Mouse (Mus musculus): ENCODE measurements at regions not wholly inside any gene's neighbourhood (a gene's known extent, or its start where the extent isn't known, plus 50 kb on each side); places are given as distances from the start of the nearest gene placed in this dataset.
"Not testable (repeated sequence)": the region's sequence is repeated elsewhere in the genome, so short reads cannot be mapped to it uniquely, and the experiment has no call there.

DNA sequence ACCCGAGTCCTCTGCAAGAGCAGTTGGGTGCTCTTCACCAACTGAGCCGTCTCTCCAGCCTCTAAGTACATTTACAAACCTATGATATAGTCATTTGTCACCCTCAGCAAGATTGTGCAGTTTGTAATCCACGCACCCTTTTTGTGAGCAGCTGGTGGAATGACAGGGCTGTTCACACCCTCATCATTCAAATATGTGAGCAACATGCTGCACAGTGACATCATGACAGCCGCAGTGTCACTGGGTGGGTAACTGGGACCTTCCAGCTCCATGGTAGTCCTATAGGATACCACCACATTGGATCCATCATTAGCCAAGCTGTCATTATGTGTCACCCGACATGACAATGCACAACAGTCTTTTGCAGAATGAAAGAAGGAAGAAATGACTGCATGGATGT is 155.0 kb upstream of the Sulf2 start:
- DNase-seq = no peak

GRCm38 (mm10) chr2:166309882-166310281 is 154.4 kb upstream of the Sulf2 start:
- no peak for DNase-seq

DNA sequence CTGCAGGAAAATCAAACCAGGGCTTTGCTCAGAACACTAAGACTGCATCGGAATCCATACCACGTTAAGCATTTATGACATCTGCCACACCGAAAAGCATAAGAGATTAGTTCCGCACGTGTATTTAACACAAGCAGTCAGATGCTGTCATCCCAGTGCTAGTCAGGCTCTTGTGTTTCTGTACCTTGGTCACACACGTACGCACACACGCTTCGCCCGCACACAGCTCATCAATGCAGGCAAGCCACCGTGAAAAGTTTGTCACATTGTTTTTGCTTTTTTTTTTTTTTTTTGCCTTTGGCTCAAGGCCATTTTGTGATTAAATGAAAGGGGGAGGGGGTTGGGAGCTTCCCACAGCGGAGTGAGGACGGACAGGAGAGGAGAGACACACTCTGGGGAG is 152.1 kb upstream of the Sulf2 start:
- DNase-seq = no peak

DNA sequence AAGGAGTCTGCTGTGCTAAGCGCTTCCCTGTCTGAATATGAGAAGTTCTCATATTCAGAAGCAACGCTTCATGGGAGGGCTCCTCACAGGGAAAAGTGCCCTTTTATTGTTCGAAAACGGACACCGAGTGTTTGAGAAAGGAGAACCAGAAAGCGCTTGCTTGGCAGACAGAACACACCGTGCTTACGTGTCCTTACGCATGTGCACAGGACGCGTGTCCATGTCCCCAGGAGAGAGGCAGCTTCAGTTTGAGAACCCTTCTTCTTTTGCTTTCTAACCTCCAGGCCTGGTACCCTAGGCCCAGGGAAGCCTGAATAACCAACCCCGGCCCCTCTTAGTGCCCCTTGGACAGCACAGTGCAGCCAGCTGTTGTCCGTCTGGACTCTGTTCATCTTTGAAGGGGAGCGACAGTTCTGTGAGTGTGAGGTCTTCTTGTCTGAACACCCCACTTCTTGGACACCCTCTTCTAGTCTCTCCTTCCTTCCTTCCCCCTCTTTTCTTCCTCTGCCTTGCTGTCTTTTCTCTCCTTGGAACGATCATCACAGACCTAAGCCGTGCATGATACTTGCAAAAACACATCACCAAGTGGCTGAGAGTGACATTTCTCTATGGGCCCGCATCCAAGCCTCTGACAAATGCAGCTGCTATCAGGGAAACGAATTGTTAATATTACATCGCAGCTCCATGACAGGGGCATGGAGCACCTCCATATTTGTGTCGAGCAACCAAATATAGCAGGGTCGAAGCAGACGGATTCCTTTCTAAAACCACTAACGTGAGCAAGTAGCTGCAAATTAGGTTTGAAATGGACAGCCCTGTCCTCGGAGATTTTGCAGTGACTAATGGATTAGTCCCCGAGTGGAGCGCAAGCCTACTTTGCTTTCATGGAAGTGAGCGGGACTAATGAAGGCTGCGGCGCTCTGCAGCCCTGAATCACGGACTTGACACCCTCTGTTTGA is 149.9 kb upstream of the Sulf2 start:
- no peak for DNase-seq

GRCm38 (mm10) chr2:166303854-166304253 is 148.4 kb upstream of the Sulf2 start:
- peak; percentile 22 to 29 for DNase-seq

DNA sequence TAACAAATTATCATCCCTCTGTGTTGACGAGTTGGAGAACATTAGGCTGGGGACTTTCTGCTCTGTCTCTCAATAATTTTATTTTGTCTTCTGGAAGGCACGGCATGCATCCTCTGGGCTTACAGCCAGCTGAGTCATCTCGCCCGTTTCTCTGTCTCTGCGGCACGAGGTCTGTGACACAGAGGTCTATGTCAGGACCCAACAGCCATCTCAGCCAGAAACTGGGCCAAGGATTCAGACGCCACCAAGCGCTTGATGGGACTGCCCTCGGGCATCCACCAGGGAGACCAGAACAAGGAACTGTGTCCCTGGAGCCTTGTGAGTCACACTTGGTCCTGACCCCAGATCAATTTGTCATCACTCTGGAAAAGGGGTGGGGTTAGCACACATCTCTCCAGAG is 145.7 kb upstream of the Sulf2 start:
- DNase-seq = peak; percentile 30 to 42

GRCm38 (mm10) chr2:166294672-166295071 is 139.2 kb upstream of the Sulf2 start:
- DNase-seq = no peak

GRCm38 (mm10) chr2:166292987-166293386 is 137.5 kb upstream of the Sulf2 start:
- DNase-seq = no peak

DNA sequence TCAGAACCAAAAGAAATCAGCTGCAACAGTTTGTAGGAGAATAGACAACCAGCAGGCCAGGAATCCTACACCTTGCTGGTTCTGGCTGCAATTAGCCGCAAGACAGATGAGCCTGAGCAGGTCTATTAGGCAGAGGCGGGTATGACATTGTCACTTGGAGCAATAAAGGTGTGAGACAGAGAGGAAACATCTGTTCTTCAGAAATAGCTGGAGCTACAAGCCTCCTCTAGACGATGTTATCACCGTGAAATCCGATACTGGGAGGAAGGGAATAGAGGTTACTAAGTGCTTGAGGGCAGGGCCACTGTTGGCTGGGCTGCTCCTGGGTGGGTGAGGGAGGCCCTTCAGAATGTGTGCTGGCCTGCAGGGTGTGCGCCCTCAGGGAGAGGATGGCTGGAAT is 135.8 kb upstream of the Sulf2 start:
- no peak for DNase-seq

DNA sequence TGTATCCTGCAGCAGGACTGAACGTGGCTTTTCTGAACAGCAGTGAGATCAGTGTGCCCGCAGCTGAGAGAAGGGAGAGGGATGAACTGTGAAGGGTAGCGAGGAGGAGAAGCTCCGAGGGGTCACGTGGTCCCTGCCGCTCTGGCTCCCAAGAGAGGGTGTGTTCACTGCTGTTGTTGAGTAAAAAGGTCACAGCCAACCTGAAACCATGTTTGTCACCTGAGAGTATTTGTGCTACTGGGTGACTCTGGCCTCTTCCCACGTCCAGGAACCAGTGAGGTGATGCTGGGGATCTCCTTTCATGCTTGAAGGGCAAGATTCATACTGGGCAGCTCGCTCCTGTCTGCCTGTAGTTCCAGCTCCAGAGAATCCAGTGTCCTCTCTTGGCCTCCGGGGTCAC is 135.4 kb upstream of the Sulf2 start:
- DNase-seq = no peak

GRCm38 (mm10) chr2:166289198-166289597 is 133.7 kb upstream of the Sulf2 start:
- no peak for DNase-seq

DNA sequence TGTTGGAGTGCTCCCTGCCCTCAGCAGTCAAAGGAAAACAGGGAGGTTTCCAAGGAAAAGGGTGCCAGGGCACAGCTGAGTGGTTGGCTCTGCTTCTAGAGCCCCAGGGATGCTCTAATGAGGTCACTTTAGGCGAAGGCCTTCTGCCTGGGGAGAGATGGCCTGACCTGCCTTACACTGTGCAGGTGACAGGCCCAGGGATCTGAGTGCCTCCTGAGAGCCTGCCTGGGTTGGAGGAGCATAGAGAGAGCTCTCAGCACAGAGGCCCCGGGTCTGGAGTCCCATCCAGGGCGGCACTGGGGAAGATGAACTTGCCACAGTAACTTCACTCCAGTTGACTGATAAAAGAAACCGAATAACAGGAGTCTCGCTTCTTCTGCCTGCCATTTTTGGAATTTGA is 125.7 kb upstream of the Sulf2 start:
- DNase-seq = not testable (repeated sequence)

- DNase-seq = peak; percentile 27 to 33
Measured at GRCm38 (mm10) chr2:166280651-166281127, 125.2 kb upstream of the Sulf2 start.

DNA sequence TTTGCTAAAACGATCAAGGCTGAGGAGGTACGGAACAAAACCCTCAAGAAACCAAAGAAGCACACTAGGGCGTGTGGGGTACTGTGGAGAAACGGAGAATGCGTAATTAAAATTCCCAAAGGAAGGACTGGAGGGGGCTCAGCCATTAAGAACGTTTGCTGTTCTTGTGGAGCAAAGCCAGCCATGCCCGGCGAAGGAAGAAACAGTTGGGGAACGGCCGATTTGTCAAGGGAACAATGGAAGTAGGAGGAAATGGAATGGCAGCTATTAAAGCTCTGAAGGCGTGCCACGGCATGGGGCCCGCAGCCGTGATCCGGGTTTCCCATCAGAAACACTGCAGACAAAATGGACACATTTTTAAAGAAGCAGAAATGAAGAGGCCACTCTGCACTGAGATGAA is 124.2 kb upstream of the Sulf2 start:
- no peak for DNase-seq

GRCm38 (mm10) chr2:166275398-166275797 is 119.9 kb upstream of the Sulf2 start:
- no peak for DNase-seq

DNA sequence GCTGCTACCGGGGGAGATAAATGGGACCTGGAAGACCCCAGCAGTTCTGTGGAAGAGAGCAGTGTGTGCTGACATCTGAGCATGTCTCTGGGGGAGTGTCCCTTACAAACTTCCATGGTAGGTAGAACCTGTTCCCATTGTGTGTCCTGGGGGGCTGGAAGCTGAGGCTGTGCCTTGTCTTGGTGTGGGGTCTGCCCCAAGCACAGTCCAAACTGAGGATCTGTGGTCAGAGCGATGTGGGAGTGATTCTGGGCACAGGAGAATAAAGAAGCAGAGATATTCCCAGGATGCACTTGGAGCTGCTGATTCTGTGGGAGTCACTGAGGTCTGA is 118.5 kb upstream of the Sulf2 start:
- no peak for DNase-seq

DNA sequence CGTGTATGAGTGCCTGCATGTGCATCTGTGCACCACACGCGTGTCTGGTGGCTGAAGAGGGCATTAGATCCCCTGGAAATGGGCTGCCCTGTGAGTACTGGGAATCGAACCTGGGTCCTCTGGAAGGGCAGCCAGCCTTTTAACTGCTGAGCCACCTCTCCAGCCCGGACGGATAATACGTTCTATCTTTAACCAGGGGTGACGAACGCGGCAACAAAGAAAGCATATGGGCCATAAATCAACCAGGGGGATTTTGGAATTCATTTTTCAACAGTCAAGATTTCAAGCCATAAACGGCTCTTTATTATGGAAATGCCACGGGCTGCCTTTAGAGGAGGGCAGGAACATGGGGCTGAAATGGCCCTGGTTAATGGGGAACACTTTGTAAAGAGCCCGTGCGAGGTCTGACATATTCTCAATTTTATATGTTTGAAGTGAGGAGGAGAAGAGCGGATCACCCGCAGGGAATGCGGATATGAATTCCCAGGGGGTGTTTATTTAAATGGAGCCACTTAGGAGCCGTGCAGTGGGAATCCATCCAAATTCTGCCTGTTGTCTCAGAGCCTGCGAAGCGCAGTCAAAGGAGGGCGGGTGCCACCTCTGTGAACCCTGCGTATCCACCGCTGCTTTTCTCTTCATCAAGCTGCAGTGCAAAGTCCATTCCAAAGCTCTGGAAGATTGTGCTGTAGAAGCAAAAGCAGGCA is 118.0 kb upstream of the Sulf2 start:
- no peak for DNase-seq

DNA sequence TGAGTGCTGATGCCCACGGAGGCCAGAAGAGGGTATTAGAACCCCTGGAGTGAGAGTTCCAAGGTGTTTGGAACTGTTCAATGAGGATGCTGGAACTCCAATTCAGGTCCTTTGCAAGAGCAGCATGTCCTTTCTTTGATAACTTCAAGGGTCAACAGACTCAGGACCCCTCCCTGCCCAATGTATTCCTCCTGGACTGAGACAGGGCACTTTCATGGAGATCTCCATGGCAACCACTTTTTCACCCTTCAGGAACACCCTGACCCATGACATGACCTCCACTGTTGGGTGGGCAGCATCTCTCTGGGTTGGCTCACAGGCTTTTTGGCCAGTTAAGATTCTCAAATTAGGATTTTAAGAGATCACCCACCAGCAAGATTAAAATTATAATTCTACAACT is 117.4 kb upstream of the Sulf2 start:
- DNase-seq = no peak

- no peak for DNase-seq
Measured at GRCm38 (mm10) chr2:166272190-166272543, 116.7 kb upstream of the Sulf2 start.

DNA sequence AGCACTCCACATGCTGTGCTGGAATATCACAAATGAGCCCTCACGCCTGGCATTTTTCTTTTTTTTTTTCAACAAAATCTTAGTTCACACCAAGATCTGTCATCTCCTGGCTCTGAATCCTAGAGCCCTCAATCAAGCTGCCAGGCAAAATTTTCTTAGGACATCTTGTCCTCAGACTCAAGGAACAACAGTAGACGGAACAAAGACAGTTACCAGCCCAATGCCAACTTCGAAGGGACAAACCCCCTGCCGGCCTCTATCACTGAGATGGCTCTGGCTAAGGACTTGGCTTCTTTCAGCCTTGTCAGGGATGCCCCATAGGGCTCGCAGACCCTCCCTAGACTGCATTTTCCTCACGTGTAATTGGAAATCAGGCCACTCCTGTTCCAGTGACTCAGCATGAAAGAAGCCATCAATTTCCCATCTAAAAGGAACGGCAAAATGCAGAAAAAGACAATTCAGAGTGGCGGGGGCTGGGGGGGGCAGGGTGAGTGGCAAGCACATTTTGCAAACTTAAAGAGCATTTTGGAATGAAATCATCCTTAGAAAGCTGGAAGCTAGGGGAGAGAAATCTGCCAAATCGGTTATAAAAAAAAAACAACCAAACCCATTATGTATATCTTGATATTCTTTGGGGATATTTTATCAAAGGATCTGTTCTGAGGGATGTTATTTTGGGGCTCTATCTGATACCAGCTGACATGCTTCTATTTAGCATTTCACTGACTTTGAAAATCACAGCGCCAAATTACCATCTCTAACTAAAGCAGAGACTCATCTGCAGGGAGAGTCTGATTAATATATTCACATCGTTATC is 116.1 kb upstream of the Sulf2 start:
- DNase-seq = no peak

DNA sequence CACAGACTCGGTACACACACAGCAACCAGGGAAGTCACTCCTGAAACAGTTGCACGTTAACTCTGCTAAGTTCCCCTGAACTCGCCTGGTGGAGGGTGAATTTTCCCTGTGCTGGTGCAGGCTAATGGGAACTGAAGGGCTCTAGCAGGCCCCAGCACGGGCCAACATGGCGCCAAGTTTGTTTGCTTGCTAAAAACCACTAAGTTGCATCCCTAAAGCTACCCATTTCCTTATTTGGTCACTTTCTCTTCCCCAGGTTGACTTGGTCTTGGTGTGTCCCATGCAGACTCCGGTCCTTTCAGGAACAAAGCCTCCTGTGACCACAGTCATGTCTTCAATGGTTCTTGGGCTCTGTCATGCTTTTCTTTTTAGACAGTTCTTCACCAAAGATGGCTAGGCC is 114.5 kb upstream of the Sulf2 start:
- DNase-seq = no peak

GRCm38 (mm10) chr2:166266915-166267314 is 111.5 kb upstream of the Sulf2 start:
- DNase-seq = no peak

DNA sequence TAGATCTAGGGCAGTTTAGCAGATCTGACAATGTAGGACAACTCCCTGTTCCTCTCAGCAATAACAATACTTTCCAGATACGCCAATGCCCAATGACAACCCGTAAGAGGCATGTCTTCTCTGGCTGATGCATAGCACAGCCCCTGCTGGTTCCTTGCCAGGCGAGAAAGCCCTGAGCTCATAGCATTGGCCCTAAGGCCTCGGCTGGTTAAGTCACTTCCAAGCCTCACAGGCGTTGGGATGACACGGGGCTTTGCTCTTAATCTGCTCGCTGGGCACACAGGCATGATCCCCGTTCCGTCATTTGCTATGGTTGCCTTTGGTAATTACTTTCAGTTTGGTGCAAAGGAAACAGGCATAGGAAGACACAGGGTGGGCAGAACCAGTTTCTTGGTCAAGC is 111.0 kb upstream of the Sulf2 start:
- DNase-seq = no peak
